Mouse (Mus musculus) retina, postnatal 1 day (tissue): ENCODE measurements around the gene Phactr4.

Experiments used
- DNase-seq: peaks from one replicate; pipeline ENCODE4 v3.0.0-alpha.2; 2012

The Phactr4 gene

DNA sequence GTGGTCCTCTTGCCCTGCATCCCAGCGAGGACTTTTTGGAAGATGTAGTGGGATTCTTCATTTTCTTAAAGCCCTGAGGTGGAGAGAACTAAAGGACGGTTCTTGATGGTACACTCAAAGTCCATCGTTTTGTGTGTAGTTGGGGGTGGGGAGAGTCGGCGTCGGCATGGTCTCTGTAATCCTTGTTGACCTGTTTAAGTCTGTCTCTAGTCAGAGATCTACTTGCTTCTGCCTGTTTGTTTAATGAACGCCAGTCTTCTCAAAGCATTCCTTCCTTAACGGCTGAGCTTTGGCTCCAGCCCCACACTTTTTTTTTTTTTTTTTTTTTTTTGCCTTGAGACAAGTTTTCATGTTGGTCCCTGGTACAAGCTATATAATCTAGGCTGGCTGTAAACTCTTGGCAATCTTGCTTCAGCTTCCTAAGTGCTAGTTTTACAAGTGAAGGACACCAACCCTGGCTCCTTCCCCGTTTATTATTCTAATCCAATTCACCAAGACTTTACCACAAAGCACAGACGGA lies 92.4 kb downstream of the Phactr4 start:
- no peak for DNase-seq

GRCm38 (mm10) chr4:132329115-132329834 lies 93.0 kb downstream of the Phactr4 start, which contains the start of gene Trnau1ap:
TSS of gene Trnau1ap (minus strand) at chr4:132329538.
- peak; percentile 95 for DNase-seq

DNA sequence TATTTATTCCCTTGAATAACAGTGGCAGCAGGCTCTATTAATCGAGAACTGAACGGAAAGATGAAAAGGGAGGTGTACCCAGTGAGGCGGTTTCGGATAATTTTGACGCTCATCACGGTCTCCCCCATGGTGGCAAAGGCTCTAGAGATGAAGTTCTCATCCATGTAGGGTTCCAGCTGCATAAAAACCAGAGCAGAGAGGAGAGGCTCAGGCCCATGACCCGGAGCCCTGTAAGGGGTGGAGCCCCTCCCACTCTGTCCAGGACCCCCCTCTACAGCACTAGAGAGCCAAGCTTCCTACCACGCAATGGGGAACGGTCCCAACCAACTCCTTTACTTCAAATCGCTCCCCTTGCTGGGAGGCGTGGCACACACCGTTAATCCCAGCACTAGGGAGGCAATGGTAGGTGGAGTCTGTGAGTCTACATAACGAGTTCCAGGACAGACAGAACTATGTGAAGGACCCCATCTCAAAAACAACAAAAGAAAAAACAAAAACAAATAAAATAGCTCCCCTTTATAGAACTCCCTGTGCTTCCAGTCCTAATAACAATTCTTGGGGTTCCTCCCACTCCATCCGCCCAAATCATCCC lies 93.8 kb downstream of the Phactr4 start:
- DNase-seq = no peak

DNA sequence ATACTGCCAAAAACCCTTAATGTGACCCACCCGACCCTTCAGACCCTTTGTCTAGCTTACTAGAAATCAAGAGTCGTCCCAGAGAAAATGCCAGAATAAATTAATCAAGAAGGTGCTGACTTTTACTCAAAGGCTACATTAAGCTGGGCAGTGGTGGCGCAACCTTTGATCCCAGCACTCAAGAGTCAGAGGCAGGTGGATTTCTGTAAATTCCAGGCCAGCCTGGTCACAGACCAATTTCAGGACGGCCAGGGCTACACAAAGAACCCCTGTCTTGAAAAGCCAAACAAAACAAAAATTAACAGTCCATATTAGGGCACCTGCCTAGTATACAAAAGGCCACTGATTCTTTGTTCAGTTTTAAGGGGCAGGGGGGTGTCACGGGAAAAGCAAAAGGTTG lies 95.8 kb downstream of the Phactr4 start:
- DNase-seq = no peak

- no peak for DNase-seq
Observed at GRCm38 (mm10) chr4:132315711-132316110, 106.6 kb downstream of the Phactr4 start.

DNA sequence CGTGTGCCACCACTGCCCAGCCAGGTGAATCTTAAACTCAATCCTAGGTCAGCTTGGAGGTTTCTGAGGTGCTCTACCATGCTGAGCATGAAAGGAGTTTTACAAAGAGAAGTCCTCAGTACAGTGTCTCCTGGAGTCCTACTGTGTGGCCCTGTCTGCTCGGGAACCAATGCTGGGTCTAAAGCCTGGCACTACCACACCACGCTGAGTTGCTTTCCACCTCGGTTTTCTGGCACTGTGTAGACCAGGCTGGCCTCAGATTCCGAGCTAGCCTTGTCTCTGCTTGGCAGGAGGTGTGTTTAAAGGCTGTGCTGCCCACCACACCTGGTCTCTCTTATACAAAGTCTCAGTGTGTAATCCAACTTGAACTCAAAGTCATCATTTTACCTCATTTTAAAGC lies 109.7 kb downstream of the Phactr4 start:
- no peak for DNase-seq

DNA sequence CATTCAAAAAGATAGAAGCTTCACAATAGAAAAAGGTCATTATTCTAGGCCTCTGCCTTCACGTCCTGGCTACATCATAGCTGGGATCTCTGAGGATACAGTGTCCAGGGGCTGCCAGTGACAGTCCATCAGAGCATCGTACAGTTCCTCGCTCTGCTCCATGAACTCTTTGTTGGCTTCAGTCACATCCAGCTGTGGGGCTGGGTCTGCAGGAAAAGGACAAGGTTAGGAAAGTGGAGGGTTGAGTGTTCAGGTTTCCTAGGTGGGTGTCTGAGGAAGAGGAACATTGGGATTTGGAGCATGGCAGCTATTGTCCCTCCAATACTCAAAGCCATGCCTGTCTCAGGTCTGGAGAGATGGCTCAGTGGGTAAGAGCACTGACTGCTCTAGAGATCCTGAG lies 110.5 kb downstream of the Phactr4 start:
- DNase-seq = no peak

DNA sequence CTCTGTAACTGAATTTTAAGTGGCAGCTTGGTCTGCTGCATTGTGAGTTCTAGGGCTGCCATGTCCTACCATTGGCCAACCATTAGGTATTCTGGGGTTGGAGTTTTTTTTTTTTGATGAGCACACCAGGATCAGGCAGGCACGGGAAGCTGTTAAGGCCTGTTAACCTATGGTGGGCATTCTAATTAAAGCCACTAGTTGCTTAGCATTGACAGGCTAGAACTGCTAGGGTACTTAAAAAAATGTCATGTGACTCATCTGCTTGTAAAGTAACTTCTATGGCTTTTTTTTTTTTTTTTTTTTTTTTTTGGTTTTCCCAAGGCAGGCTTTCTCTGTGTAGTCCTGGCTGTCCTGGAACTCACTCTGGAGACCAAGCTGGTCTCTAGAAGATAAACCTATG lies 111.1 kb downstream of the Phactr4 start:
- DNase-seq = no peak

- peak; percentile 63 for DNase-seq
Observed at GRCm38 (mm10) chr4:132309849-132310472, 112.3 kb downstream of the Phactr4 start.

DNA sequence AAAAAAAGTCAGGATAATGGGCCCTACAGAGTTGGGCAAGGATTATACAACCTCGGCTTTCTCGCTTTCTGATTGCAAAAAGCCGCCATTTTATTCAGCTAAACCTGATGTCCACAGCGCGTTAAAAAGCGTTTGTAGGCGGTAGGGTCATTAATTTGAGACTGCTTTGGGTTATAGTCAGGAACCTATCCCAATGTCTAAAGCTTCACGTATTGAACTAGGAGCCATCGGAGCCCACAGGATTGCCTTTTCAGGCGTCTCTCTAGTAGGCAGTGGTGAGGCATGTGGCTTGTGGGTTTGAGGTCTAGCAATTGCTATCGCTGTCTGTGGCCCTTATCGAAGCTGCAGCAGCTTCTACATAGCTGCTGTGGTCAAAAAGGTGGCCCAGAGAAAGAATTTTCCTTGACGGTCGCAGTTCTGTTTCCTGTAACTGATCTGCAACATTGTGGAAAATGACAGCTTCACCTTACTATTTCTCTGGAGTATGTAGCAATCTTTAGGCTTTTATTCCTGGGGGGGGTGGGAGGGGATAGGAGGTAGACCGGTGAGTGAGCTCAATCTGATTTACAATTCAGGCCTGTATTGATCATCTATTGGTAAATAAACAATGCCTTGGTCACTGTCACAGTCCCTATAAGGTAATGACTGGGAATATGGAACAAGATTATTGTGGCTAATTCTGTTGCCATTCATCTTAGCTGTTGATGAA lies 113.0 kb downstream of the Phactr4 start:
- DNase-seq = no peak

- peak; percentile 95 for DNase-seq
Observed at GRCm38 (mm10) chr4:132308437-132309139, 113.7 kb downstream of the Phactr4 start.

DNA sequence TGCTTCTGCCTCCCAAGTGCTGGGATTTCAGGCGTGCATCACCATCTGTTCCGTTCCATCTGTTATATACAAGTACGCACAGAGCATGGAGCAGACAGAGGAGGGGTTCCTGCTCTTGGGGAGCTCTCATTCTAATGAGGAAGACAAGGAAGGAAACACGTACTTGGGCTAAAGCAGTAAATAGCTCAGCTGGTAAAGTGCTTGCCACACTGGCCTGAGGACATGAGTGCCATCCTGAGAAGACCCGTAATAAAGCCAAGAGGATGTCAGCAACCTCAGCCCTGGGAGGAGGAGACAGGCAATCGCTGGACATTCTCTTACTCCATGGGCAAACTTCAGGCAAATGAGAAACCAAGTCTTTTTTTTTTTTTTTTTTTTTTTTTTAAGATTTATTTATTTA lies 116.3 kb downstream of the Phactr4 start:
- no peak for DNase-seq
